Mouse (Mus musculus) embryonic fibroblast, embryonic 13.5 days (primary cell): ENCODE measurements around the gene Apmap.

Source experiments
- CTCF ChIP-seq: IDR thresholded peaks from 2 replicates; pipeline ENCODE4 v1.5.1; 2011; ENCODE audit warnings: mild to moderate bottlenecking, control low read depth, low read length, moderate library complexity, borderline replicate concordance; ENCODE audit not compliant: insufficient read depth
- POLR2A ChIP-seq: IDR thresholded peaks from 2 replicates; pipeline ENCODE4 v1.6.1; 2011; ENCODE audit warnings: low read depth, mild to moderate bottlenecking, control low read depth, low read length, moderate library complexity

GRCm38 (mm10) chr2:150570761-150571160 lies 37.6 kb downstream of the Apmap start:
- TF ChIP-seq CTCF, result no peak
- TF ChIP-seq POLR2A, result no peak
